In genomic region chr16:29844706-29845596, GRCm38 (mm10) we compare ENCODE assay signal across 14 mouse cellular contexts.
DNase-seq lines count a peak whose midpoint lies in the region; ATAC-seq and TF ChIP-seq lines count a peak whose summit lies in the region.
"Had no signal": no experiment of that assay in that cellular context is flagged by ENCODE, and none has a peak within 500 bp of the region (broad histone marks: within the 10 kb centered on the region; RNA-seq: fewer than 3 reads in every experiment).

No protein-coding gene starts in this region.

- H3K9me3 ChIP-seq in heart, embryonic 13.5 days = no peaks in the 10 kb centered on the region
- H3K9me3 ChIP-seq in CH12.LX (replicated peaks; ENCODE audit: low read length) = no peaks in the 10 kb centered on the region
- H3K9me3 ChIP-seq in embryonic facial prominence, embryonic 10.5 days = no peaks in the 10 kb centered on the region
- H3K9me3 ChIP-seq: limb, embryonic 12.5 days had no signal

- no peaks in the 10 kb centered on the region for H3K79me2 ChIP-seq in CH12.LX (replicated peaks; ENCODE audit: control insufficient read depth, extremely low read depth, insufficient read depth, poor library complexity, severe bottlenecking)

- TF ChIP-seq POLR2A in CH12.LX (IDR thresholded peaks at IDR 0.05; ENCODE audit: low read depth, low read length) = no peak

- no peak overlapping the region for H3K9ac ChIP-seq in heart, embryonic 13.5 days
- no peak overlapping the region for H3K9ac ChIP-seq in CH12.LX (ENCODE audit: insufficient read depth, low read depth)
- H3K9ac ChIP-seq: limb, embryonic 12.5 days had no signal

- ATAC-seq in heart, embryonic 13.5 days (ENCODE audit: extremely low read depth, insufficient number of reproducible peaks, low FRiP score, low TSS enrichment) = no peak
- ATAC-seq: forebrain, embryonic 16.5 days had no signal

- TF ChIP-seq CTCF in CH12.LX (conservative IDR thresholded peaks at IDR 0.05 in 1 of 2, IDR thresholded peaks at IDR 0.05 in 1 of 2; ENCODE audit: low read depth in 2 of 2, low read length in 2 of 2) = no peak

- DNase-seq in heart, adult 18-20 months = no peak
- DNase-seq in CH12.LX (ENCODE audit: extremely low read depth) = peak; percentile 21
- DNase-seq in embryonic facial prominence, embryonic 10.5 days (ENCODE audit: low spot score) = no peak
- DNase-seq in retina, postnatal 1 day = peak; percentile 67
- no peak for DNase-seq in cerebellum, postnatal 4 days (ENCODE audit: low spot score in 2 of 2)
- no peak for DNase-seq in right cerebral cortex, postnatal 25 days
- DNase-seq in adrenal gland, postnatal 36 days = no peak
- DNase-seq: adrenal gland, adult 2 months; cerebellum, postnatal 25 days; heart, postnatal 4 days; kidney, postnatal 25 days had no signal

- no peaks in the 10 kb centered on the region for H3K36me3 ChIP-seq in heart, embryonic 13.5 days
- H3K36me3 ChIP-seq in CH12.LX (replicated peaks in 1 of 2; ENCODE audit: control insufficient read depth in 1 of 2, insufficient read depth in 1 of 2, low read length in 1 of 2) = no peaks in the 10 kb centered on the region
- H3K36me3 ChIP-seq in embryonic facial prominence, embryonic 10.5 days (replicated peaks) = no peaks in the 10 kb centered on the region
- H3K36me3 ChIP-seq: limb, embryonic 12.5 days had no signal

- H3K27me3 ChIP-seq in heart, embryonic 13.5 days (replicated peaks) = peaks cover 23% of the 10 kb centered on the region
- no peaks in the 10 kb centered on the region for H3K27me3 ChIP-seq in CH12.LX (replicated peaks)
- H3K27me3 ChIP-seq in embryonic facial prominence, embryonic 10.5 days (replicated peaks; ENCODE audit: low read depth, poor library complexity, severe bottlenecking) = peaks cover 72% of the 10 kb centered on the region

- peak overlapping the region; percentile 4; the same call in 1 of the 2 replicates for H3K4me2 ChIP-seq in heart, embryonic 13.5 days
- H3K4me2 ChIP-seq in CH12.LX (ENCODE audit: insufficient read depth, low read depth, poor library complexity, severe bottlenecking) = no peak overlapping the region
- H3K4me2 ChIP-seq: limb, embryonic 12.5 days had no signal

- no peak for TF ChIP-seq RAD21 in CH12.LX (IDR thresholded peaks at IDR 0.05; ENCODE audit: low read depth, low read length)

- dilution Hi-C loops in CH12.LX (cut with MboI; ENCODE audit: extremely low pct_ligation_motif_present, extremely low pct_unique_long_range_greater_than_20kb, low sequenced_read_pairs) = no loop called here

- TF ChIP-seq EP300 in CH12.LX (IDR thresholded peaks at IDR 0.05; ENCODE audit: low read length) = no peak

- no peak overlapping the region for H3K4me3 ChIP-seq in heart, embryonic 13.5 days
- H3K4me3 ChIP-seq in CH12.LX (replicated peaks in 1 of 3; ENCODE audit: low read depth in 2 of 3, low read length in 2 of 3, poor library complexity in 1 of 3) = no peak overlapping the region
- H3K4me3 ChIP-seq in embryonic facial prominence, embryonic 10.5 days = no peak overlapping the region
- H3K4me3 ChIP-seq: limb, embryonic 12.5 days had no signal

- WGBS in heart, embryonic 13.5 days = 28% methylated on average over 12 of the region's 12 CpGs
- WGBS in embryonic facial prominence, embryonic 10.5 days = 18% methylated on average over 12 of the region's 12 CpGs

- peaks cover 33% of the 10 kb centered on the region for H3K4me1 ChIP-seq in heart, embryonic 13.5 days
- H3K4me1 ChIP-seq in CH12.LX (ENCODE audit: control insufficient read depth in 1 of 2, insufficient read depth in 2 of 2) = peaks cover 22 to 44% of the 10 kb centered on the region in 2 experiments
- H3K4me1 ChIP-seq in embryonic facial prominence, embryonic 10.5 days = peaks cover 37% of the 10 kb centered on the region

- no peak overlapping the region for H3K27ac ChIP-seq in heart, embryonic 13.5 days (replicated peaks)
- H3K27ac ChIP-seq in CH12.LX (ENCODE audit: insufficient read depth, low read depth) = no peak overlapping the region
- peak overlapping the region; percentile 36 for H3K27ac ChIP-seq in embryonic facial prominence, embryonic 10.5 days (replicated peaks)
- H3K27ac ChIP-seq: limb, embryonic 12.5 days had no signal

- in situ Hi-C loops in CH12.LX (cut with MboI; ENCODE audit: low pct_ligation_motif_present, low pct_unique_long_range_greater_than_20kb, low sequenced_read_pairs) = no loop called here

TF ChIP-seq in CH12.LX, 34 proteins besides CTCF, POLR2A, EP300 and RAD21:
- TF ChIP-seq IRF4 (IDR thresholded peaks at IDR 0.05; ENCODE audit: low read depth, low read length) (no peak), ZKSCAN1 (IDR thresholded peaks at IDR 0.05; ENCODE audit: borderline replicate concordance, low read depth, low read length) (no peak), NELFE (IDR thresholded peaks at IDR 0.05; ENCODE audit: low read depth, low read length) (no peak), JUN (IDR thresholded peaks at IDR 0.05; ENCODE audit: insufficient read depth, low read depth, low read length) (no peak), JUND (conservative IDR thresholded peaks at IDR 0.05; ENCODE audit: low read depth, low read length) (no peak), MAX (IDR thresholded peaks at IDR 0.05; ENCODE audit: low read length) (no peak), TBP (conservative IDR thresholded peaks at IDR 0.05; ENCODE audit: low read depth, low read length) (no peak), UBTF (IDR thresholded peaks at IDR 0.05; ENCODE audit: low read depth, low read length) (no peak), E2F4 (IDR thresholded peaks at IDR 0.05; ENCODE audit: insufficient replicate concordance, low read depth, low read length) (no peak), ZNF384 (IDR thresholded peaks at IDR 0.05; ENCODE audit: low read depth, low read length) (no peak)

Comparison
In these comparisons a context has a peak if more than half of its experiments do, and no peak if none do; other contexts are left out.
1. DNase-seq: peak in CH12.LX (single experiment) and retina, postnatal 1 day (single experiment); none in heart, adult 18-20 months (0 of 2), embryonic facial prominence, embryonic 10.5 days (single experiment), cerebellum, postnatal 4 days (0 of 2), right cerebral cortex, postnatal 25 days (single experiment) and adrenal gland, postnatal 36 days (0 of 2).